Mouse (Mus musculus): ENCODE results near the gene Hsd3b5. TPM values are rescaled to one million over a fixed set of nuclear protein-coding genes. Genes with fewer than 3 reads are reported as not detected.

Hsd3b5 gene
- total and polyA plus RNA-seq, 2 experiments from 2014 or later, result not detected

Other genes with a start within 250 kb of the Hsd3b5 start
- 10.4 and 20.8 TPM in 2 replicates for gene Zfp697, start 247.8 kb downstream of the Hsd3b5 start, total RNA-seq (2014; rRNA removed; ENCODE audit: low replicate concordance)
- 9.4 and 9.6 TPM in 2 replicates for gene Zfp697, start 247.8 kb downstream of the Hsd3b5 start, polyA plus RNA-seq (2015; fragmentation: Nextera tagmentation; extraction: Ambion mirVana)
- not detected in 2 replicates for gene Gm4450, start 173.1 kb downstream of the Hsd3b5 start, total RNA-seq (2014; rRNA removed; ENCODE audit: low replicate concordance)
- not detected in 2 replicates for gene Gm4450, start 173.1 kb downstream of the Hsd3b5 start, polyA plus RNA-seq (2015; fragmentation: Nextera tagmentation; extraction: Ambion mirVana)
- gene Hsd3b4, start 119.7 kb downstream of the Hsd3b5 start, total RNA-seq (2014; rRNA removed; ENCODE audit: low replicate concordance), result not detected in 2 replicates
- not detected in 2 replicates for gene Hsd3b4, start 119.7 kb downstream of the Hsd3b5 start, polyA plus RNA-seq (2015; fragmentation: Nextera tagmentation; extraction: Ambion mirVana)
- gene Gm10681, start 41.4 kb downstream of the Hsd3b5 start, total RNA-seq (2014; rRNA removed; ENCODE audit: low replicate concordance), result not detected in 2 replicates
- gene Gm10681, start 41.4 kb downstream of the Hsd3b5 start, polyA plus RNA-seq (2015; fragmentation: Nextera tagmentation; extraction: Ambion mirVana), result not detected in 2 replicates
- not detected in 2 replicates for gene Hsd3b2, start 94.3 kb upstream of the Hsd3b5 start, total RNA-seq (2014; rRNA removed; ENCODE audit: low replicate concordance)
- gene Hsd3b2, start 94.3 kb upstream of the Hsd3b5 start, polyA plus RNA-seq (2015; fragmentation: Nextera tagmentation; extraction: Ambion mirVana), result not detected in 2 replicates
- not detected in 2 replicates for gene Hsd3b3, start 132.9 kb upstream of the Hsd3b5 start, total RNA-seq (2014; rRNA removed; ENCODE audit: low replicate concordance)
- gene Hsd3b3, start 132.9 kb upstream of the Hsd3b5 start, polyA plus RNA-seq (2015; fragmentation: Nextera tagmentation; extraction: Ambion mirVana), result 0.08 TPM in 1 of 2 replicates, not detected in the other
- gene Hsd3b6, start 184.2 kb upstream of the Hsd3b5 start, total RNA-seq (2014; rRNA removed; ENCODE audit: low replicate concordance), result not detected in 2 replicates
- gene Hsd3b6, start 184.2 kb upstream of the Hsd3b5 start, polyA plus RNA-seq (2015; fragmentation: Nextera tagmentation; extraction: Ambion mirVana), result not detected in 2 replicates
- 0.19 TPM in 1 of 2 replicates, not detected in the other for gene Hsd3b1, start 229.5 kb upstream of the Hsd3b5 start, total RNA-seq (2014; rRNA removed; ENCODE audit: low replicate concordance)
- not detected in 2 replicates for gene Hsd3b1, start 229.5 kb upstream of the Hsd3b5 start, polyA plus RNA-seq (2015; fragmentation: Nextera tagmentation; extraction: Ambion mirVana)

All from heart, postnatal 0 days (tissue).